Mouse (Mus musculus) hindbrain, embryonic 12.5 days (tissue): ENCODE results near the gene Stx6. TPM values are rescaled to one million over a fixed set of nuclear protein-coding genes. Genes with fewer than 3 reads are reported as not detected.

Experiments
- ATAC-seq: fragments of 200-750 bp; cut with Nextera tagmentation; 2 replicates; pipeline ENCODE4 v1.8.0; 2017; ENCODE audit warnings: moderate TSS enrichment; ENCODE audit not compliant: low FRiP score
- H3K27ac ChIP-seq: fragments of 300-500 bp; sonication (generic); 2 replicates; pipeline ENCODE4 v1.5.1; 2016; ENCODE audit warnings: mild to moderate bottlenecking
- H3K27me3 ChIP-seq: fragments of 300-500 bp; sonication (generic); 2 replicates; pipeline ENCODE4 v1.6.1; 2016; ENCODE audit warnings: mild to moderate bottlenecking
- H3K36me3 ChIP-seq: fragments of 300-500 bp; sonication (generic); 2 replicates; pipeline ENCODE4 v1.6.1; 2016; ENCODE audit warnings: mild to moderate bottlenecking
- H3K4me1 ChIP-seq: fragments of 300-500 bp; sonication (generic); 2 replicates; pipeline ENCODE4 v1.6.1; 2016
- H3K4me2 ChIP-seq: fragments of 300-500 bp; sonication (generic); replicated peaks from 2 replicates; pipeline ENCODE4 v1.6.1; 2016; ENCODE audit warnings: mild to moderate bottlenecking
- H3K4me3 ChIP-seq: fragments of 300-500 bp; sonication (generic); 2 replicates; pipeline ENCODE4 v1.5.1; 2016; ENCODE audit warnings: mild to moderate bottlenecking
- H3K9ac ChIP-seq: fragments of 300-500 bp; sonication (generic); 2 replicates; pipeline ENCODE4 v1.6.1; 2016; ENCODE audit warnings: mild to moderate bottlenecking, moderate library complexity
- H3K9me3 ChIP-seq: fragments of 300-500 bp; sonication (generic); replicated peaks from 2 replicates; pipeline ENCODE4 v1.6.1; 2016; ENCODE audit warnings: mild to moderate bottlenecking
- WGBS: fragments of 180-500 bp; shearing (Covaris S2); methylation state at CpG from one replicate; pipeline ENCODE4 v1.1.7; 2016; 5-methylcytosine and 5-hydroxymethylcytosine counted together
- polyA plus RNA-seq: library from polyadenylated mRNA; unstranded; fragments of >200 nt; fragmentation: Nextera tagmentation; extraction: Ambion mirVana; gene quantifications from 2 replicates; pipeline ENCODE4 v1.2.1, GENCODE M21; 2016

Stx6 gene
- polyA plus RNA-seq, 1 experiment from 2014 or later, result 119 TPM

DNA sequence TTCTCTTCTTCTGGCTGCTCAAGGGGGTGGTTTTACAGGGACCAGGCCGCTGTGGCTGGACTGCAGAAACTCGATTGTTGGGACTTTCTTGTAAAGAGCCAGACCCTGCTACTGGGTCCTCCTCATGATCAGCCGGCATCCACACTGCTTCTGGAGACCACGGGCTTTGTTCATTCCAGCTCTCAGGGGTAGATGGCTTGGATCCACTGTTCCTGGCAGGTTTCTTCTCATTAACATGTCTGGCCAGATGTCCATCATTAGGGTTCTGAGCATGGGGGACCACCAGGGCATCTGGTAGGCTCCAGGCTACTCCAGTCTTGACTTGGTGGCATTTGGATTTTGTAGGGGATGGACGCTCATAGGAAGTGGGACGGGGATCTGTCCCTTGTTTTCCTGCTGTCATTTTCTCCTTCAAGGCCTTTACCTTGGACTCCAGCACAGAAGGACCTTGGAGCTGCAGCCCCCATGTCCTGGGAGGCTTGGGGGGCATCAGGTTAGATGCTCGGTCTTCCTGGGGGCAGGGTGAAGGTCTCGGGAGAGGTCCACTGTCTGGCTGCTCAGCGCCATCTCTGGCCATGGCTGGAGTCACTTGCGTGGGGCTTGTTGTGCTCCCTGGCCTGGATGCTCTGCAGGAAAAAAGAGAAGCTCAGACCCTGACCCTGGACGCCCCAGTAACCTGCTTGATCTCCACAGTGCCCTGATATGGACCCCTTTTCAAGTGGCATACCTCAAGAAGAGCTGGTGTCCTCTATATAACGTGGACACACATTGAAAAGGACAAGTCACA lies 83.4 kb downstream of the Stx6 start:
- no peak overlapping the region for H3K27ac ChIP-seq
- H3K36me3 ChIP-seq, result no peaks in the 10 kb centered on the region
- peaks cover 23% of the 10 kb centered on the region for H3K4me1 ChIP-seq
- WGBS, result 76% methylated on average over 12 of the region's 12 CpGs
- H3K4me3 ChIP-seq, result no peak overlapping the region
- no peak overlapping the region for H3K9ac ChIP-seq
- H3K9me3 ChIP-seq, result no peaks in the 10 kb centered on the region
- no peak overlapping the region for H3K4me2 ChIP-seq
- no peak for ATAC-seq
- H3K27me3 ChIP-seq, result peaks cover 30% of the 10 kb centered on the region

DNA sequence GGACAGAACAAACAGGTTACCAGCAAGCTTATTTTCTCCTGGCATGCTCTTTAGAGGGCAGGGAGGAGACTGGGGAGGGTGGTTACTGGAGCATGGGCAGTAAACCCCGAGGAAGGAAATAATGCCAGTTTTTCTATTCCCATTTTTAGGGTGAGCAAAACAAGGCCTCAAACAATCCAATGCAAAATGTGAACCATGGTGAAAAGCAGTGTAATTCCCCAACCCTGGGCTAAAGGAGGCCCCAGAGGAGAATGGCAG lies 83.9 kb downstream of the Stx6 start:
- peaks cover 17% of the 10 kb centered on the region for H3K4me1 ChIP-seq
- WGBS, result 70% methylated on average over 1 of the region's 1 CpGs
- H3K9ac ChIP-seq, result no peak overlapping the region
- no peaks in the 10 kb centered on the region for H3K36me3 ChIP-seq
- H3K27ac ChIP-seq, result no peak overlapping the region
- ATAC-seq, result no peak
- H3K4me2 ChIP-seq, result no peak overlapping the region
- no peak overlapping the region for H3K4me3 ChIP-seq
- H3K27me3 ChIP-seq, result peaks cover 30% of the 10 kb centered on the region
- H3K9me3 ChIP-seq, result no peaks in the 10 kb centered on the region

DNA sequence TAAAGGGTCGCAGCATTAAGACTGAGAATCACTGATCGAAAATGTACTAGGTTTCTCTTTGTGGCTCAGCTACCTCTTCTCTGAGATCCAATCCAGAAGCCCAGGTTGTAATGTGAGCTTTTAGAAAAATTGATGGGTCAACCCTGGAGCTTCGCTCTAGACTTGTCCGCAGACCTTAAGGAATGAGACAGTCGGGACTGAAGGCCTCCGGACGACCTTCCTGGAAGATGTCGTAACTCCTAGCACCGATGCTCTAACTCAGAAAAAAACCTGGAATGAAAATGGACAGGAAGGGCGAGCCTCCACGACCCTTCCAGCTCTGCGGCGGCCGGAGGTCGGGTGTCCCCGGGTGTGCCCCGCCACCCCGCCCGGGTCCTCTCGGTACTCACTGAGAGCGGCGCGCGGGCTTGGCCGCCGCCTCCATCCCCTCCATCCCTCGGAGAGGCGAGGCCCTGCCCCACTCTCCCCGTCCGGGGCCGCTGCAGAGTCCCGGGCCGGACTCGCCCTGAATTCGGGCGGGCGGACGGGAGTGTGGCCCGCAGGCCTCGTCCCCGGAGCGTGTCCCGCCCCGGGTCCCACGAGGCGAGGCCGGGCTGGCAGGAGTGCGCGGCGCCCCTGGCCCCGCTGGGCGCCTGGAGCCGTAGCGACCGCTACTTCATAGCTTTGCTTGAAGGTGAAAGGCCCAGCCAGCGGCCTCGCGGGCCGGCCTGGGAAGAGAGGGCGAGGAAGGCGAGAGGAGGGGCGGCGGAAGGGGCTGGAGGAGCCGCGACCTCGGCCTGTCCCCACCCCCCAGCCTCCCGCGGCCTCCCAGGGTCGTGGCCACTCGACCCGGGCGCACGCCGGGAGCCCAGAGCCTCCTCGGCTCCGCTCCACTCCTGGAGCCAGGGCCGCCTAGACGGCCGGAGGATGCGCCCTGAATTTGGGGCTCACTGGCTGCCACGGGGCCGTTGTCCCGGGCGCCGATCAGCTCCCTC lies 85.6 kb downstream of the Stx6 start, which contains the start of gene BC034090:
BC034090 (minus strand) TSS at position 648 of the 974 bp plus-strand sequence.
- peak within 1 kb of the TSS; percentile 76 for H3K9ac ChIP-seq
- no peaks in the 10 kb centered on the region for H3K36me3 ChIP-seq
- WGBS, result 2% methylated on average over 77 of the region's 85 CpGs
- peak within 1 kb of the TSS; percentile 51 for H3K4me3 ChIP-seq
- H3K9me3 ChIP-seq, result no peaks in the 10 kb centered on the region
- peak within 1 kb of the TSS; percentile 52; the same call in 1 of the 2 replicates for H3K27ac ChIP-seq
- H3K4me1 ChIP-seq, result peaks cover 12% of the 10 kb centered on the region
- peak within 1 kb of the TSS; percentile 83 for H3K4me2 ChIP-seq
- H3K27me3 ChIP-seq, result peaks cover 30% of the 10 kb centered on the region
- peak; percentile 66 for ATAC-seq

DNA sequence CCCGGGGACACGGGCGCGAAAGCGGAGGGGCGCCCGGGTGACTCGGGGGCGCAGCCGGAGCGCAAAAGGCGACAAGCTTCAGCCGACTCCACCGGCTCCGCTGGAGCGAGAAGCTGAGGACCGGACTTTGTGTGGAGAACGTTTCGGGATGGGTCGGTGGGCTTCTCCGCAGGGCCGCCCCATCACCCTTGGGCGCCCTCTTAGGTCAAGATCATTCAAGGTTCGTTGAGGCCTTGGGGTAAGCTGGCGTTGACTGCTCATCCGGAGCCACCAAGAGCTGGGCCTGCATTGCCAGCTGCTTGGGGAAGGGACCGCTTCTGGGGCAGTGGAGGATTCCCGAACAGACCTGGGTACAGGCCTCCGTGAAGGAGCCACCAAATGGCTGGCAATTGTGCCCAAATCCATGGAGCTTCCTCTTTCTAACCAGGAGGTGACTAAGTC lies 86.3 kb downstream of the Stx6 start:
- peak; percentile 23; the same call in 1 of the 2 replicates for ATAC-seq
- WGBS, result 4% methylated on average over 27 of the region's 29 CpGs
- peak overlapping the region; percentile 52; the same call in 1 of the 2 replicates for H3K27ac ChIP-seq

DNA sequence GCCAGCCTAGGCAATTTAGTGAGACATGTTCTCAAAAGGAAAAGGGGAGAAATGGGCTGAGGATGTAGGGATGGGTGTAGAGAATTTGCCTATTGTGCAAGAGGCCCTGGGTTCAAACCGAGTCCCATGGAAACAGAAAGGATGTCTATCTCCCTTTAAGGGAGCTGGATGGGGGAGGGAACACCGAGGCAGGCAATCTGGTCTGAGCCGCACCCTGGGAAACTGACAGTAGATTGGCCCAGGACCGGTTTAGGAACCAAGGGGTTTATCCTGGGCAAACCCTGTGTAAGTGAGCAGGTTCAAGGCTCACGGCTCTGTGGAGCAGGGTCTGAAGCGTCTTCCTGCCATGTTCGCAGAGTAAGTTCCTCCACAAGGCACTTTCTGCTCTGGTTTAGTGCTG lies 87.0 kb downstream of the Stx6 start:
- Histone ChIP-seq H3K4me2 (no peak overlapping the region), H3K4me3 (no peak overlapping the region), H3K9me3 (no peaks in the 10 kb centered on the region), H3K27ac (no peak overlapping the region), H3K27me3 (peaks cover 32% of the 10 kb centered on the region), H3K4me1 (peaks cover 8% of the 10 kb centered on the region), H3K36me3 (no peaks in the 10 kb centered on the region), H3K9ac (no peak overlapping the region)
- WGBS, result 44% methylated on average over 7 of the region's 7 CpGs
- no peak for ATAC-seq

More for the DNA sequence above, 86.3 kb downstream of the Stx6 start:
- H3K9ac ChIP-seq, result peak overlapping the region; percentile 76
- peaks cover 30% of the 10 kb centered on the region for H3K27me3 ChIP-seq
- peak overlapping the region; percentile 83 for H3K4me2 ChIP-seq
- peaks cover 8% of the 10 kb centered on the region for H3K4me1 ChIP-seq
- no peaks in the 10 kb centered on the region for H3K36me3 ChIP-seq
- H3K9me3 ChIP-seq, result no peaks in the 10 kb centered on the region
- peak overlapping the region; percentile 51 for H3K4me3 ChIP-seq

DNA sequence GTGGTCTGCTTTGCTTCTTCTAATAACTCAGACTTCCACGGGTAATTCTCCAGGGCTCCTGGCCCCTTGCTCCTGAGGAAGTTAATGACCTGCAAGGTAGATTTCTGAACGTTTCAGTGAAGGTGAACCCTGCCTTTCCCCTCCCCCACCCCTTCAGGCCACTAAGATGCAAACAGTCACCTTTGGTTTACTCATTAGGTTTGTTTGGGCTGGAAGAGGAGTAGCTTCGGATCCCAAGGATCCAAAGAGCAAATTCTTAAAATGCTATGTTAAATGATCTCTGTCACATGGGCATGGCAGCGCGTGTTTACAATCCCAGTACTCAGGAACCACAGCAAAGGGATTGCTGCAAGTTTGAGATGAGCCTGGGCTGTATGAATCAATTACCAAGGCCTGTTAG lies 88.9 kb downstream of the Stx6 start:
- Histone ChIP-seq H3K4me3 (no peak overlapping the region), H3K9ac (no peak overlapping the region), H3K27ac (no peak overlapping the region), H3K9me3 (no peaks in the 10 kb centered on the region), H3K36me3 (no peaks in the 10 kb centered on the region), H3K27me3 (peaks cover 32% of the 10 kb centered on the region), H3K4me1 (peaks cover 8% of the 10 kb centered on the region), H3K4me2 (no peak overlapping the region)
- no peak for ATAC-seq
- WGBS, result 57% methylated on average over 5 of the region's 5 CpGs

DNA sequence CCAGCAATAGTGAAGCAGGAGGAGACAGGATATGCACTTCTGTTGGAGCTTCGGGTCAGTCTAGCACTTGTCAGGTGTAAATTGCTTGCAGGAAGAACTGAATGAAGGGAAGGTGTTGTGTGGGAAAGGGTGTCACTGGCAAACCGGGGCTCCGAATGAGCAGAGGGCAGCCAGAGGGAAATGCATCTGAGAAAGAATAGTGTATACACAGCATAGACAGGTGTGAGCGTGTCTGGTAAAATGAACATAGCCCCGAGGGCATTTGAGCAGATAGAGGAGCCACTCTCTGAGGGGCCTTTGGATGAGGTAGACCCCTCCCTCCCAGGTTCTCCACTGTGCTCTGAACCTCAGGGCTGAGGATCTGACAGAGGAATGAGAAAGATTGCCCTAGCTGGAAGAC lies 89.5 kb downstream of the Stx6 start:
- H3K9ac ChIP-seq, result no peak overlapping the region
- peaks cover 32% of the 10 kb centered on the region for H3K27me3 ChIP-seq
- H3K4me3 ChIP-seq, result no peak overlapping the region
- no peaks in the 10 kb centered on the region for H3K36me3 ChIP-seq
- peaks cover 8% of the 10 kb centered on the region for H3K4me1 ChIP-seq
- H3K27ac ChIP-seq, result no peak overlapping the region
- 65% methylated on average over 5 of the region's 5 CpGs for WGBS
- ATAC-seq, result no peak
- H3K9me3 ChIP-seq, result no peaks in the 10 kb centered on the region
- H3K4me2 ChIP-seq, result no peak overlapping the region

DNA sequence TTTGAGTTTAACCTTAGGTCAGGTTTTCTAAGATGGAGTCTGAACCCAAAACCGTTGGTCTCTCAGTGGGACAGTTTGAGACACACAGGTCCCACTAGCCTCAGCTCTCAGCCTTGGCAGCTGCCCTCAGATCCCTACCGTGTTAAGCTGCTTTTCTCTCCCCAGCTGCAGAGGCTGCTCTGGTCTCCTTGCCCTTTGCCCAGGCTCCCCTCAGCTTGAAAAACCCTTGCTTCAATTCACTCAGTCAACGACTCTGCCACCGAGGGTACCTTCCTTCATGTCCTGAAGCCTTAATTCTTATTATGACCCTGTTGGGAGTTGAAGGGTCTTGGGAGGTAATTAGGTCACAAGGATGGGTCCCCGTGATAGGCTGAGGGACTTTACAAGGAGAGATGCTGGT lies 91.4 kb downstream of the Stx6 start:
- H3K4me1 ChIP-seq, result no peaks in the 10 kb centered on the region
- H3K9ac ChIP-seq, result no peak overlapping the region
- no peak overlapping the region for H3K27ac ChIP-seq
- 50% methylated on average over 5 of the region's 5 CpGs for WGBS
- H3K9me3 ChIP-seq, result no peaks in the 10 kb centered on the region
- H3K4me3 ChIP-seq, result no peak overlapping the region
- H3K4me2 ChIP-seq, result no peak overlapping the region
- ATAC-seq, result no peak
- H3K36me3 ChIP-seq, result no peaks in the 10 kb centered on the region
- peaks cover 19% of the 10 kb centered on the region for H3K27me3 ChIP-seq

DNA sequence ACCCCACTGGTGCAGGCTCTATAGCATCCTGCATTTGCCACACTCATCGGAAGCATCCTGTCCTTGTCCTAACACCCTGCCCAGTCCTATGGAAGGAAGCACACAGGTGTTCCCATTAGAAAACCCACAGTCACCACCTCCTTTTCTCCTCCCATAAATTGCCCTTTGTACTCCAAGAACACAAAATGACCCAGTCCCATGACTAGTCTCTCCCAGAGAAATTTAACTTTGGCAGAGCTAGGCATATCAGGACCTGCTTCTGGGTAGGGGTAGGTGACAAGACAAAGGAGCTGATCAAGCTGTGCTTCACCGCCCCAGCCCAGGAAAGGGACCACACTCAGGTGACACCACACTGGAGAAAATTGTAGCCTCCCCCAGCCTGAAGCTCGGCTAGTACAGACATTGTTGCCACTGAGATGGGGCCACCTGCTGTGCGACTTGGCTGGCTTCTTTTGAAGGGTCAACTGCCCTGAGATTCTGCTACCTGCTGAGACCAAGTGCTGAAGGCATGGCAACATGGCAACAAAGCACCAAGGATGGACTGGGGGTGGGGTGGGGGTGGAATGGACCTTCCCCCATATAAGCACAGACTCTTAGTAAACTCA lies 92.1 kb downstream of the Stx6 start:
- Histone ChIP-seq H3K36me3 (no peaks in the 10 kb centered on the region), H3K27ac (no peak overlapping the region), H3K9me3 (no peaks in the 10 kb centered on the region), H3K4me1 (no peaks in the 10 kb centered on the region), H3K4me3 (no peak overlapping the region), H3K4me2 (no peak overlapping the region), H3K9ac (no peak overlapping the region), H3K27me3 (peaks cover 12% of the 10 kb centered on the region)
- ATAC-seq, result no peak
- WGBS, result 28% methylated on average over 4 of the region's 4 CpGs

DNA sequence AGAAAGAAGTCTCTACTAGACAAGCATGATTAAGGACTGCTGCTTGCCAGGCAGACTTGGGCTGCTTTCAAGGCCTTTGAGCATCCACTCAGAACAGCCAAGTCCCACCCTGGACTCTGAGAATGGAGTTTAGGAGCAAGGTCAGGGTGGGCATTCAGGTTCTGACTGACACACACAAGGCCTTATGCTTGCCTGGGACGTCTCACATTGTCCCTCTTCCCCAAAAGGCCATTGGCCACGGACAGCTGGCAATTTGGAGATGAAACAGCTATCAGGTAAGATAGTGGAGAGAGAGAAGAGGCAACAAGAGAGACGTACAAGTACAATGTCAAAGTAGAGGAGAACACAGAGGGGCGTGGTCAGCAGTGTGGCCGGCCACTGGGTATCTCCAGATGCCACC lies 93.1 kb downstream of the Stx6 start:
- no peaks in the 10 kb centered on the region for H3K9me3 ChIP-seq
- H3K4me2 ChIP-seq, result no peak overlapping the region

DNA sequence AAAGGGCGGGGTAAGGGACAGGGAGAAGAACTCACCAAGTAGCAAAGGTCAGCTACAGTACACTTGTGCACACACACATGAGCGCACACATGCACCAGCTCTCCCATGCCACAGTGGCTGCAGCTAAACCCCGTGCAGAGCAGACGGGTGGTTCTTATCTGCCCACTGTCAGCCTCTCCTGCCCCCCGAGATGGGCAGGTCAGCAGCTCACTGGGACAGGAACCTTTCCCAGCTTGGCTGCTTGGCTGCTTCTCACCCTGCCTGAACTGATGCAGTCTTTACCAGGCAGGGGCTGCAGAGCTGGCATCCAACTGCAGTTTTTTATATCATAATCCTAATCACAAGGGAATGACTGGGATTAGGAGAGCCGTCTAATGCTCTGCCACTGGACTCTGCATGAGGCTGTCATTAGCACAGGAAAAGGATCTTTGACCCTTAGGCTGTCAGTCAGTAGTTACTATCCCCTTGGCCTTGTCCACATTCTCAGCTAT lies 94.2 kb downstream of the Stx6 start:
- Histone ChIP-seq H3K4me3 (no peak overlapping the region), H3K9ac (no peak overlapping the region), H3K36me3 (no peaks in the 10 kb centered on the region), H3K27ac (no peak overlapping the region), H3K4me1 (no peaks in the 10 kb centered on the region), H3K9me3 (no peaks in the 10 kb centered on the region), H3K27me3 (0 out of 2 replicates have a peak, but pooled peaks cover 2% of the 10 kb centered on the region), H3K4me2 (no peak overlapping the region)
- ATAC-seq, result no peak
- WGBS, result 52% methylated on average over 6 of the region's 6 CpGs

More for the DNA sequence above, 93.1 kb downstream of the Stx6 start:
- H3K27me3 ChIP-seq, result peaks cover 3% of the 10 kb centered on the region
- H3K36me3 ChIP-seq, result no peaks in the 10 kb centered on the region
- H3K27ac ChIP-seq, result no peak overlapping the region
- 81% methylated on average over 5 of the region's 5 CpGs for WGBS
- H3K4me1 ChIP-seq, result no peaks in the 10 kb centered on the region
- no peak overlapping the region for H3K9ac ChIP-seq
- no peak for ATAC-seq
- H3K4me3 ChIP-seq, result no peak overlapping the region

DNA sequence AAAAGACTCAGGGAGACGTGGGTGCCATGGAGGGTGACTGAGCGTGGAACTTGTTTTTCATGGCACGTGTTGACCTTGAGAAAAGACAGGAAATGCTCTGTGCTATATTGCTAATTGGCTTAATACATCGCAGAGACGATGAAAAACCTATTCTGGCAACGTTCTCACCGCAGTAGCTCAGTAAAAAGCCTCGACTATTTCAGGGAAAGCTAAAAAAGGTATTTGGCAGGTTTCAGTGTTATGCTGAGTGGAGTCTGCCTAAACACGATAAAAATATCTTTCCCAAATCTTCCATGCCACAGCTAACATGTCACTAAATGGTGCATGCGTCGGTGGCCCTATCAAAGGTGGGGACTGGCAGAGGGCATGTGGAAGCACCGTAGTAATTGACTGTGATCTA lies 94.6 kb downstream of the Stx6 start:
- Histone ChIP-seq H3K36me3 (no peaks in the 10 kb centered on the region), H3K4me2 (no peak overlapping the region), H3K4me1 (no peaks in the 10 kb centered on the region), H3K9me3 (no peaks in the 10 kb centered on the region), H3K4me3 (no peak overlapping the region), H3K27me3 (0 out of 2 replicates have a peak, but pooled peaks cover 2% of the 10 kb centered on the region), H3K27ac (no peak overlapping the region), H3K9ac (no peak overlapping the region)
- no peak for ATAC-seq
- 81% methylated on average over 12 of the region's 12 CpGs for WGBS
